Mouse (Mus musculus): ENCODE data around the gene Fsd2. TPM values are rescaled to one million over a fixed set of nuclear protein-coding genes. Genes with fewer than 3 reads are reported as not detected.

Fsd2 gene
- total and polyA plus RNA-seq, 2 experiments from 2014 or later: 93.7 to 99.0 TPM

GRCm38 (mm10) chr7:81528918-81529317 is 37.8 kb downstream of the Fsd2 start:
- ATAC-seq (ENCODE audit: insufficient read depth, low read depth) (no peak), DNase-seq (ENCODE audit: low spot score) (no peak)
- Histone ChIP-seq H3K4me2 (ENCODE audit: low read depth, low read length) (no peak overlapping the region), H3K9me3 (replicated peaks; ENCODE audit: control insufficient read depth, low read length) (no peaks in the 10 kb centered on the region), H3K4me1 (ENCODE audit: control insufficient read depth, insufficient read depth) (peaks cover 9% of the 10 kb centered on the region), H3K27ac (ENCODE audit: low read depth) (no peak overlapping the region), H3K27me3 (ENCODE audit: control insufficient read depth, insufficient read depth, low read length) (no peaks in the 10 kb centered on the region), H3K36me3 (replicated peaks; ENCODE audit: control insufficient read depth, insufficient read depth, low read length) (peaks cover 61% of the 10 kb centered on the region), H3K9ac (replicated peaks; ENCODE audit: low read depth, low read length) (no peak overlapping the region), H3K4me3 (ENCODE audit: low read depth, low read length) (no peak overlapping the region)
- WGBS: 89% methylated on average over 8 of the region's 8 CpGs
- TF ChIP-seq CTCF (IDR thresholded peaks at IDR 0.05; ENCODE audit: low read depth) (no peak), EP300 (IDR thresholded peaks at IDR 0.05; ENCODE audit: low read depth) (no peak)

GRCm38 (mm10) chr7:81523663-81524017 is 43.1 kb downstream of the Fsd2 start:
- Histone ChIP-seq H3K27me3 (ENCODE audit: control insufficient read depth, insufficient read depth, low read length) (no peaks in the 10 kb centered on the region), H3K9me3 (replicated peaks; ENCODE audit: control insufficient read depth, low read length) (no peaks in the 10 kb centered on the region), H3K36me3 (replicated peaks; ENCODE audit: control insufficient read depth, insufficient read depth, low read length) (peaks cover 14% of the 10 kb centered on the region; the same call in 1 of the 2 replicates), H3K27ac (ENCODE audit: low read depth) (peak overlapping the region; percentile 94), H3K4me1 (ENCODE audit: control insufficient read depth, insufficient read depth) (peaks cover 15% of the 10 kb centered on the region), H3K9ac (replicated peaks; ENCODE audit: low read depth, low read length) (peak overlapping the region; percentile 57), H3K4me2 (ENCODE audit: low read depth, low read length) (peak overlapping the region; percentile 71), H3K4me3 (ENCODE audit: low read depth, low read length) (peak overlapping the region; percentile 67)
- 3% methylated on average over 13 of the region's 13 CpGs for WGBS
- ATAC-seq (ENCODE audit: insufficient read depth, low read depth) (no peak), DNase-seq (ENCODE audit: low spot score) (no peak)
- TF ChIP-seq EP300 (IDR thresholded peaks at IDR 0.05; ENCODE audit: low read depth): no peak; the same call in 1 of the 2 replicates
- no peak for TF ChIP-seq CTCF (IDR thresholded peaks at IDR 0.05; ENCODE audit: low read depth)

- H3K36me3 ChIP-seq (replicated peaks; ENCODE audit: control insufficient read depth, insufficient read depth, low read length): peaks cover 9% of the 10 kb centered on the region; the same call in 1 of the 2 replicates
- H3K9me3 ChIP-seq (replicated peaks; ENCODE audit: control insufficient read depth, low read length): no peaks in the 10 kb centered on the region
- no peaks in the 10 kb centered on the region for H3K27me3 ChIP-seq (ENCODE audit: control insufficient read depth, insufficient read depth, low read length)
- TF ChIP-seq EP300 (IDR thresholded peaks at IDR 0.05; ENCODE audit: low read depth): no peak
- peak; percentile 41 for TF ChIP-seq CTCF (IDR thresholded peaks at IDR 0.05; ENCODE audit: low read depth)
- peak overlapping the region; percentile 94 for H3K27ac ChIP-seq (ENCODE audit: low read depth)
- peaks cover 15% of the 10 kb centered on the region for H3K4me1 ChIP-seq (ENCODE audit: control insufficient read depth, insufficient read depth)
- H3K4me3 ChIP-seq (ENCODE audit: low read depth, low read length): peak overlapping the region; percentile 67
- WGBS: under 1% methylated on average over 31 of the region's 31 CpGs
- DNase-seq (ENCODE audit: low spot score) (peak; percentile 94), ATAC-seq (ENCODE audit: insufficient read depth, low read depth) (peak; percentile 95)
- peak overlapping the region; percentile 71 for H3K4me2 ChIP-seq (ENCODE audit: low read depth, low read length)
- H3K9ac ChIP-seq (replicated peaks; ENCODE audit: low read depth, low read length): peak overlapping the region; percentile 57
These were observed 43.6 kb downstream of the Fsd2 start for GRCm38 (mm10) chr7:81523008-81523662.

GRCm38 (mm10) chr7:81516154-81517030 is 50.4 kb downstream of the Fsd2 start:
- no peak overlapping the region for H3K4me2 ChIP-seq (ENCODE audit: low read depth, low read length)
- no peak overlapping the region for H3K27ac ChIP-seq (ENCODE audit: low read depth)
- no peak overlapping the region for H3K9ac ChIP-seq (replicated peaks; ENCODE audit: low read depth, low read length)
- no peaks in the 10 kb centered on the region for H3K9me3 ChIP-seq (replicated peaks; ENCODE audit: control insufficient read depth, low read length)
- no peaks in the 10 kb centered on the region for H3K36me3 ChIP-seq (replicated peaks; ENCODE audit: control insufficient read depth, insufficient read depth, low read length)
- ATAC-seq (ENCODE audit: insufficient read depth, low read depth) (no peak), DNase-seq (ENCODE audit: low spot score) (no peak)
- no peaks in the 10 kb centered on the region for H3K4me1 ChIP-seq (ENCODE audit: control insufficient read depth, insufficient read depth)
- WGBS: 59% methylated on average over 6 of the region's 6 CpGs
- H3K4me3 ChIP-seq (ENCODE audit: low read depth, low read length): no peak overlapping the region
- no peaks in the 10 kb centered on the region for H3K27me3 ChIP-seq (ENCODE audit: control insufficient read depth, insufficient read depth, low read length)
- no peak for TF ChIP-seq EP300 (IDR thresholded peaks at IDR 0.05; ENCODE audit: low read depth)
- 0 out of 2 replicates have a peak, but pooled peaks have one; percentile 8 for TF ChIP-seq CTCF (IDR thresholded peaks at IDR 0.05; ENCODE audit: low read depth)

GRCm38 (mm10) chr7:81514906-81515590 is 51.7 kb downstream of the Fsd2 start:
- ATAC-seq (ENCODE audit: insufficient read depth, low read depth) (no peak), DNase-seq (ENCODE audit: low spot score) (no peak)
- H3K4me2 ChIP-seq (ENCODE audit: low read depth, low read length): no peak overlapping the region
- H3K27ac ChIP-seq (ENCODE audit: low read depth): no peak overlapping the region
- no peak overlapping the region for H3K9ac ChIP-seq (replicated peaks; ENCODE audit: low read depth, low read length)
- H3K36me3 ChIP-seq (replicated peaks; ENCODE audit: control insufficient read depth, insufficient read depth, low read length): no peaks in the 10 kb centered on the region
- H3K9me3 ChIP-seq (replicated peaks; ENCODE audit: control insufficient read depth, low read length): no peaks in the 10 kb centered on the region
- TF ChIP-seq EP300 (IDR thresholded peaks at IDR 0.05; ENCODE audit: low read depth) (no peak), CTCF (IDR thresholded peaks at IDR 0.05; ENCODE audit: low read depth) (no peak)
- no peaks in the 10 kb centered on the region for H3K4me1 ChIP-seq (ENCODE audit: control insufficient read depth, insufficient read depth)
- WGBS: 47% methylated on average over 13 of the region's 13 CpGs
- H3K4me3 ChIP-seq (ENCODE audit: low read depth, low read length): no peak overlapping the region
- H3K27me3 ChIP-seq (ENCODE audit: control insufficient read depth, insufficient read depth, low read length): no peaks in the 10 kb centered on the region
